Mouse (Mus musculus) lung, embryonic 15.5 days (tissue): ENCODE results near the gene Ptprs. TPM values are rescaled to one million over a fixed set of nuclear protein-coding genes. Genes with fewer than 3 reads are reported as not detected.

Source experiments
- ATAC-seq: fragments of 200-750 bp; cut with Nextera tagmentation; 2 replicates; pipeline ENCODE4 v1.8.0; 2017; ENCODE audit warnings: moderate number of reproducible peaks, borderline replicate concordance; ENCODE audit not compliant: low FRiP score, low TSS enrichment; ENCODE audit errors: extremely low read depth
- H3K27ac ChIP-seq: fragments of 300-500 bp; sonication (generic); 2 replicates; pipeline ENCODE4 v1.5.1; 2015; ENCODE audit warnings: moderate library complexity, mild to moderate bottlenecking, inconsistent platforms
- H3K27me3 ChIP-seq: fragments of 300-500 bp; sonication (generic); 2 replicates; pipeline ENCODE4 v1.6.1; 2015; ENCODE audit warnings: inconsistent platforms
- H3K36me3 ChIP-seq: fragments of 300-500 bp; sonication (generic); 2 replicates; pipeline ENCODE4 v1.6.1; 2015; ENCODE audit warnings: inconsistent platforms
- H3K4me1 ChIP-seq: fragments of 300-500 bp; sonication (generic); 2 replicates; pipeline ENCODE4 v1.6.1; 2015; ENCODE audit warnings: inconsistent platforms
- H3K4me2 ChIP-seq: fragments of 300-500 bp; sonication (generic); 2 replicates; pipeline ENCODE4 v1.6.1; 2015; ENCODE audit warnings: inconsistent platforms, mild to moderate bottlenecking, moderate library complexity
- H3K4me3 ChIP-seq: fragments of 300-500 bp; sonication (generic); 2 replicates; pipeline ENCODE4 v1.5.1; 2015; ENCODE audit warnings: mild to moderate bottlenecking, inconsistent platforms
- H3K9ac ChIP-seq: fragments of 300-500 bp; sonication (generic); 2 replicates; pipeline ENCODE4 v1.6.1; 2015; ENCODE audit warnings: inconsistent platforms
- H3K9me3 ChIP-seq: fragments of 300-500 bp; sonication (generic); 2 replicates; pipeline ENCODE4 v1.6.1; 2016; ENCODE audit warnings: inconsistent platforms
- WGBS: fragments of 180-500 bp; shearing (Covaris S2); methylation state at CpG from one replicate; pipeline ENCODE4 v1.1.7; 2015; 5-methylcytosine and 5-hydroxymethylcytosine counted together
- polyA plus RNA-seq: library from polyadenylated mRNA; unstranded; fragments of >200 nt; fragmentation: Nextera tagmentation; extraction: Ambion mirVana; gene quantifications from 2 replicates; pipeline ENCODE4 v1.2.1, GENCODE M21; 2015

The Ptprs gene
- polyA plus RNA-seq, 1 experiment from 2014 or later: 77.9 TPM

- WGBS: 5% methylated on average over 11 of the region's 16 CpGs
- Histone ChIP-seq H3K27ac (no peak overlapping the region), H3K4me3 (no peak overlapping the region), H3K9ac (no peak overlapping the region), H3K4me1 (peaks cover 12% of the 10 kb centered on the region), H3K4me2 (peak overlapping the region; percentile 22; the same call in 1 of the 2 replicates), H3K36me3 (no peaks in the 10 kb centered on the region), H3K27me3 (no peaks in the 10 kb centered on the region), H3K9me3 (peaks cover 4% of the 10 kb centered on the region; the same call in 1 of the 2 replicates)
- peak; percentile 82; the same call in 1 of the 2 replicates for ATAC-seq
Observed at GRCm38 (mm10) chr17:56487441-56487888, 11.2 kb upstream of the Ptprs start.

GRCm38 (mm10) chr17:56485926-56486325, 9.6 kb upstream of the Ptprs start:
- WGBS: 89% methylated on average over 9 of the region's 9 CpGs
- no peaks in the 10 kb centered on the region for H3K36me3 ChIP-seq
- peaks cover 12% of the 10 kb centered on the region for H3K4me1 ChIP-seq
- H3K9me3 ChIP-seq: no peaks in the 10 kb centered on the region
- H3K27ac ChIP-seq: no peak overlapping the region
- no peak overlapping the region for H3K4me3 ChIP-seq
- ATAC-seq: no peak
- no peaks in the 10 kb centered on the region for H3K27me3 ChIP-seq
- H3K4me2 ChIP-seq: no peak overlapping the region
- no peak overlapping the region for H3K9ac ChIP-seq

GRCm38 (mm10) chr17:56485118-56485517, 8.8 kb upstream of the Ptprs start:
- Histone ChIP-seq H3K4me3 (no peak overlapping the region), H3K4me2 (no peak overlapping the region), H3K4me1 (peaks cover 12% of the 10 kb centered on the region), H3K27me3 (no peaks in the 10 kb centered on the region), H3K36me3 (no peaks in the 10 kb centered on the region), H3K9ac (no peak overlapping the region), H3K27ac (no peak overlapping the region), H3K9me3 (no peaks in the 10 kb centered on the region)
- WGBS: 47% methylated on average over 9 of the region's 9 CpGs
- ATAC-seq: no peak

- 92% methylated on average over 1 of the region's 1 CpGs for WGBS
- Histone ChIP-seq H3K9me3 (no peaks in the 10 kb centered on the region), H3K4me2 (no peak overlapping the region), H3K27ac (no peak overlapping the region), H3K27me3 (no peaks in the 10 kb centered on the region), H3K36me3 (no peaks in the 10 kb centered on the region), H3K9ac (no peak overlapping the region), H3K4me1 (peaks cover 17% of the 10 kb centered on the region), H3K4me3 (no peak overlapping the region)
- no peak for ATAC-seq
Observed at GRCm38 (mm10) chr17:56482671-56483070, 6.4 kb upstream of the Ptprs start.

- Histone ChIP-seq H3K36me3 (no peaks in the 10 kb centered on the region), H3K4me2 (no peak overlapping the region), H3K9me3 (no peaks in the 10 kb centered on the region; the same call in 1 of the 2 replicates), H3K4me1 (peaks cover 30% of the 10 kb centered on the region), H3K9ac (no peak overlapping the region), H3K27me3 (peaks cover 14% of the 10 kb centered on the region), H3K4me3 (no peak overlapping the region), H3K27ac (0 out of 2 replicates have a peak overlapping the region, but pooled peaks have one; percentile 1)
- 11% methylated on average over 6 of the region's 6 CpGs for WGBS
- no peak for ATAC-seq
Observed at GRCm38 (mm10) chr17:56479358-56479757, 3.1 kb upstream of the Ptprs start.

GRCm38 (mm10) chr17:56478191-56478611, 1.9 kb upstream of the Ptprs start:
- Histone ChIP-seq H3K9ac (no peak overlapping the region), H3K27me3 (peaks cover 25% of the 10 kb centered on the region), H3K9me3 (no peaks in the 10 kb centered on the region; the same call in 1 of the 2 replicates), H3K4me1 (peaks cover 42% of the 10 kb centered on the region), H3K27ac (0 out of 2 replicates have a peak overlapping the region, but pooled peaks have one; percentile 15), H3K4me2 (0 out of 2 replicates have a peak overlapping the region, but pooled peaks have one; percentile 20), H3K4me3 (no peak overlapping the region), H3K36me3 (no peaks in the 10 kb centered on the region)
- ATAC-seq: no peak
- 52% methylated on average over 11 of the region's 11 CpGs for WGBS

GRCm38 (mm10) chr17:56477191-56477818, 1.0 kb upstream of the Ptprs start:
- Histone ChIP-seq H3K9me3 (no peaks in the 10 kb centered on the region; the same call in 1 of the 2 replicates), H3K9ac (no peak overlapping the region), H3K27ac (no peak overlapping the region), H3K27me3 (peaks cover 34% of the 10 kb centered on the region), H3K4me3 (no peak overlapping the region), H3K4me2 (no peak overlapping the region), H3K4me1 (peaks cover 51% of the 10 kb centered on the region), H3K36me3 (no peaks in the 10 kb centered on the region)
- WGBS: 89% methylated on average over 19 of the region's 19 CpGs
- no peak for ATAC-seq

GRCm38 (mm10) chr17:56475584-56476401, 490 bp downstream of the Ptprs start:
- Histone ChIP-seq H3K4me1 (peaks cover 64% of the 10 kb centered on the region), H3K9me3 (no peaks in the 10 kb centered on the region; the same call in 1 of the 2 replicates), H3K27ac (peak overlapping the region; percentile 60), H3K4me2 (peak overlapping the region; percentile 99), H3K36me3 (no peaks in the 10 kb centered on the region), H3K4me3 (peak overlapping the region; percentile 59), H3K9ac (peak overlapping the region; percentile 67), H3K27me3 (peaks cover 48% of the 10 kb centered on the region)
- under 1% methylated on average over 61 of the region's 66 CpGs for WGBS
- peak; percentile 12 for ATAC-seq

GRCm38 (mm10) chr17:56474831-56475581, 1.3 kb downstream of the Ptprs start:
- peak; percentile 12; the same call in 1 of the 2 replicates for ATAC-seq
- peaks cover 48% of the 10 kb centered on the region for H3K27me3 ChIP-seq
- peaks cover 72% of the 10 kb centered on the region for H3K4me1 ChIP-seq
- no peaks in the 10 kb centered on the region for H3K36me3 ChIP-seq
- H3K4me3 ChIP-seq: peak overlapping the region; percentile 59
- WGBS: under 1% methylated on average over 24 of the region's 24 CpGs
- peak overlapping the region; percentile 67 for H3K9ac ChIP-seq
- H3K27ac ChIP-seq: peak overlapping the region; percentile 60; the same call in 1 of the 2 replicates
- H3K4me2 ChIP-seq: peak overlapping the region; percentile 99
- H3K9me3 ChIP-seq: no peaks in the 10 kb centered on the region; the same call in 1 of the 2 replicates

GRCm38 (mm10) chr17:56474311-56474830, 1.9 kb downstream of the Ptprs start:
- Histone ChIP-seq H3K36me3 (no peaks in the 10 kb centered on the region), H3K9me3 (no peaks in the 10 kb centered on the region; the same call in 1 of the 2 replicates), H3K4me2 (peak overlapping the region; percentile 99), H3K4me1 (peaks cover 78% of the 10 kb centered on the region), H3K27ac (no peak overlapping the region), H3K27me3 (peaks cover 48% of the 10 kb centered on the region), H3K4me3 (peak overlapping the region; percentile 59), H3K9ac (peak overlapping the region; percentile 67)
- 3% methylated on average over 32 of the region's 32 CpGs for WGBS
- ATAC-seq: no peak

- Histone ChIP-seq H3K9ac (0 out of 2 replicates have a peak overlapping the region, but pooled peaks have one; percentile 67), H3K9me3 (no peaks in the 10 kb centered on the region; the same call in 1 of the 2 replicates), H3K4me1 (peaks cover 78% of the 10 kb centered on the region), H3K27ac (no peak overlapping the region), H3K36me3 (no peaks in the 10 kb centered on the region), H3K4me2 (peak overlapping the region; percentile 99), H3K27me3 (peaks cover 48% of the 10 kb centered on the region), H3K4me3 (peak overlapping the region; percentile 59)
- WGBS: 3% methylated on average over 11 of the region's 11 CpGs
- ATAC-seq: no peak
Observed at GRCm38 (mm10) chr17:56473611-56473905, 2.7 kb downstream of the Ptprs start.
